10 mouse cellular contexts compared by ENCODE assay signal in genomic region chr13:51573849-51574248, GRCm38 (mm10). TPM values are rescaled to one million over a fixed set of nuclear protein-coding genes. Genes with fewer than 3 reads are reported as not detected.
DNase-seq lines count a peak whose midpoint lies in the region; ATAC-seq and TF ChIP-seq lines count a peak whose summit lies in the region.
"Had no signal": no experiment of that assay in that cellular context is flagged by ENCODE, and none has a peak within 500 bp of the region (broad histone marks: within the 10 kb centered on the region; RNA-seq: fewer than 3 reads in every experiment).

No protein-coding gene starts in this region.

- peaks cover 22% of the 10 kb centered on the region for H3K27me3 ChIP-seq in heart, embryonic 15.5 days
- H3K27me3 ChIP-seq in lung, embryonic 14.5 days (ENCODE audit: insufficient read depth, low read length): peaks cover 19% of the 10 kb centered on the region

- DNase-seq in heart, adult 11 months: peak; percentile 96
- no peak for DNase-seq in heart, adult 8-10 months (ENCODE audit: low spot score)
- DNase-seq in lung, embryonic 14.5 days: peak; percentile 31
- DNase-seq in right cerebral cortex, postnatal 10 days (ENCODE audit: low spot score in 2 of 2): peak; percentile 75 to 89
- no peak for DNase-seq in cerebellum, postnatal 25 days
- no peak for DNase-seq in urinary bladder, postnatal 10 days (ENCODE audit: low spot score)

- 0 out of 2 replicates have a peak overlapping the region, but pooled peaks have one; percentile 11 for H3K4me2 ChIP-seq in heart, embryonic 15.5 days
- 0 out of 2 replicates have a peak overlapping the region, but pooled peaks have one; percentile 7 for H3K4me2 ChIP-seq in lung, embryonic 14.5 days
- H3K4me2 ChIP-seq: embryonic facial prominence, embryonic 13.5 days had no signal

- TF ChIP-seq CTCF in cortical plate, adult 2 months (IDR thresholded peaks at IDR 0.05; ENCODE audit: extremely low read depth, insufficient read depth, low read length): no peak
- TF ChIP-seq CTCF in lung, embryonic 14.5 days (IDR thresholded peaks at IDR 0.05; ENCODE audit: low read depth): no peak

- peak; percentile 83 for TF ChIP-seq POLR2A in cortical plate, adult 2 months (IDR thresholded peaks at IDR 0.05; ENCODE audit: extremely low read depth, insufficient read depth, low read length)

- H3K36me3 ChIP-seq in heart, embryonic 15.5 days: no peaks in the 10 kb centered on the region
- H3K36me3 ChIP-seq in lung, embryonic 14.5 days (ENCODE audit: insufficient read depth): no peaks in the 10 kb centered on the region
- H3K36me3 ChIP-seq: embryonic facial prominence, embryonic 13.5 days had no signal

- peak overlapping the region; percentile 13; the same call in 1 of the 2 replicates for H3K27ac ChIP-seq in cortical plate, adult 2 months (ENCODE audit: insufficient read depth, low read length)
- H3K27ac ChIP-seq in heart, embryonic 15.5 days: no peak overlapping the region
- H3K27ac ChIP-seq in lung, embryonic 14.5 days (ENCODE audit: low read depth): no peak overlapping the region
- H3K27ac ChIP-seq: embryonic facial prominence, embryonic 13.5 days; liver, embryonic 14.5 days had no signal

- no peaks in the 10 kb centered on the region for H3K9me3 ChIP-seq in heart, embryonic 15.5 days (replicated peaks)
- no peaks in the 10 kb centered on the region for H3K9me3 ChIP-seq in lung, embryonic 14.5 days (ENCODE audit: low read depth, low read length)
- H3K9me3 ChIP-seq: embryonic facial prominence, embryonic 13.5 days had no signal

- H3K9ac ChIP-seq in heart, embryonic 15.5 days: no peak overlapping the region
- no peak overlapping the region for H3K9ac ChIP-seq in lung, embryonic 14.5 days
- H3K9ac ChIP-seq: embryonic facial prominence, embryonic 13.5 days; liver, embryonic 14.5 days had no signal

- peak; percentile 63; the same call in 1 of the 2 replicates for ATAC-seq in heart, embryonic 15.5 days (replicated peaks; ENCODE audit: insufficient number of reproducible peaks, insufficient read depth, low FRiP score, low read depth)
- ATAC-seq in lung, embryonic 14.5 days (ENCODE audit: insufficient read depth): 0 out of 2 replicates have a peak, but pooled peaks have one; percentile 22

- 27% methylated on average over 11 of the region's 11 CpGs for WGBS in heart, embryonic 15.5 days
- WGBS in lung, embryonic 14.5 days: 18% methylated on average over 11 of the region's 11 CpGs

- H3K4me3 ChIP-seq in cortical plate, adult 2 months (ENCODE audit: insufficient read depth, low read length): no peak overlapping the region
- H3K4me3 ChIP-seq in heart, embryonic 15.5 days: no peak overlapping the region
- no peak overlapping the region for H3K4me3 ChIP-seq in lung, embryonic 14.5 days (ENCODE audit: low read depth, low read length)
- H3K4me3 ChIP-seq: embryonic facial prominence, embryonic 13.5 days had no signal

- H3K4me1 ChIP-seq in cortical plate, adult 2 months (ENCODE audit: control insufficient read depth, insufficient read depth, low read length): peaks cover 5% of the 10 kb centered on the region; the same call in 1 of the 2 replicates
- peaks cover 18% of the 10 kb centered on the region for H3K4me1 ChIP-seq in heart, embryonic 15.5 days (replicated peaks)
- peaks cover under 1% of the 10 kb centered on the region; the same call in 1 of the 2 replicates for H3K4me1 ChIP-seq in lung, embryonic 14.5 days (ENCODE audit: insufficient read depth)

RNA-seq across cellular contexts. Expression of gene Shc3, which starts 4.6 kb away (rescaled TPM):
- total RNA-seq in heart, adult 8-10 months (2022): 1 to 10 TPM; 1.7 to 2.1 (median 1.8) TPM
- polyA plus RNA-seq in cortical plate, adult 2 months (2012; rRNA removed): 80.3 and 82.8 TPM in 2 replicates
- 0.19 and 0.37 TPM in 2 replicates for polyA plus RNA-seq in heart, embryonic 15.5 days (2015; fragmentation: Nextera tagmentation; extraction: Ambion mirVana)
- not detected in 2 replicates for polyA plus RNA-seq in lung, embryonic 14.5 days (2014; fragmentation: Nextera tagmentation; extraction: Ambion mirVana)

Comparison
In these comparisons a context has a peak if more than half of its experiments do, and no peak if none do; other contexts are left out.
1. DNase-seq: peak in heart, adult 11 months (single experiment), lung, embryonic 14.5 days (single experiment) and right cerebral cortex, postnatal 10 days (2 of 2); none in heart, adult 8-10 months (single experiment), cerebellum, postnatal 25 days (0 of 2) and urinary bladder, postnatal 10 days (single experiment).
2. RNA of gene Shc3, which starts 4.6 kb away (polyA plus RNA-seq): 80.3 to 82.8 TPM in cortical plate, adult 2 months; 0.19 to 0.37 TPM in heart, embryonic 15.5 days and not detected in lung, embryonic 14.5 days; every median in the first group is over 10 times any median in the second.